Mouse (Mus musculus): Measurements from ENCODE around the gene Tram1l1.
"Not testable (repeated sequence)": the region's sequence is repeated elsewhere in the genome, so short reads cannot be mapped to it uniquely, and the experiment has no call there.

The Tram1l1 gene

DNA sequence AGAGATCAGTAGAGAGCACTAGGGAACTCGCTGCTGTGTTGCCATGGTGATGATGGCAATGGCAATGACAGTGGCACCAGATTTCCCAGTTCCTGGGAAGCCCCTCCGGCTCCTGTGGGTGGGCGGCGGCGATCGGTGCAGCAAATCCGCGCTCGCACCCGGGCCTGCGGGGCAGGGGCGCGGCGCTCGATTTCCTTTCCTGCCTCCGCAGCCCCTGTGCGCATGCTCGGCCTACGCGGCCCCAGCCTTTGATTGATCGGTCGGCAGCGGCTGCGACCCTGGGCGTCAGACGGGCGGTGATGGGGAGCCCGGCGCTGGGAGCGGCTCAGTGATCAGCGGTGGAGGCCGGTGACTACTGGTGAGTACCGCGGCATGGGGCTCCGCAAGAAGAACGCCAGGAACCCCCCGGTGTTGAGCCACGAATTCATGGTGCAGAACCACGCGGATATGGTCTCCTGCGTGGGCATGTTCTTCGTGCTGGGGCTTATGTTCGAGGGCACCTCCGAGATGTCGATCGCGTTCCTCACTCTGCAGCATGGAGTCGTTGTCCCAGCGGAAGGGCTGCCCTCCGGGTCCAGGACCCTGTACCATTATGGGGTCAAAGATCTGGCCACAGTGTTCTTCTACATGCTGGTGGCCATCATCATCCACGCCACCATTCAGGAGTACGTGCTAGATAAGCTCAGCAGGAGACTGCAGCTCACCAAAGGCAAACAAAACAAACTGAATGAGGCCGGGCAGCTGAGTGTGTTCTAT is at the start of gene Tram1l1:
TSS of gene Tram1l1 (plus strand) at position 35 of the 756 bp plus-strand sequence.
- no peak for DNase-seq

DNA sequence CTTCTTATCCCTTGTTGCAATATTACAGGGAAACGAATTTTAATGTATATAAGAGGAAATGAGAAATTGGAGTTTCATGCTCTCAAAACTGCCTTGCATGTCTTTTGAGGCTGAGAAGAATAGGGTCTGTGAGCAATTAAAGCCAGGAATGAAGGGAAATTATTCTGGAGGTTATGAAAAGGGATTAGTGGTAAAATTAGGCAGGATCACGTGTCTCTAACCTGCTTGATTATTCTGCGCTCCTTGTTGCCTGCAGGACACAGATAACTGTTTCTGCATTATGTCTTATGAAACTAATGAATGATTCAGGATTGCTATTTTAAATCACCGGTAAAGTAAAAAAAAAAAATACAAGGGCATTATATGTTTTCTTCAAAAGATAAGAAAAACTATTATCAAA is 49.4 kb upstream of the Tram1l1 start:
- DNase-seq, result no peak

DNA sequence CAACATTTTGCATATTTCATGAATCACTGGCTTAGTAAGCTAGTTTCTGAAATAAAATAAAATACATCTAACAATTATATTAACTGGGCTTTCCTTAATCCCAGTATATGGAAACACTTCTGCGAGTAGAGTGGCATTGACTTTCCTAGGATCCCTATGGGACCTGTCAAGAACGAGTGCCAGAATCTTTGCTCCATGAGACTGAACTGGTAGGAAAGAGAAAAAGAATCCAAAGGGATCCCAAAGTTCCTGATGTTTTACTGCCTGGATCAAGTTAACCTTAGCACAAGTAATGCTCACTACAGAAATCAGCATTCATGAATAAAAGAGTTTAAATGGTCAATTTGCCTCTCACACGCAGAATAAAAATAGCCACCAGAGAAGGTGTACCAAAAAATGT is 49.0 kb upstream of the Tram1l1 start:
- DNase-seq, result no peak

DNA sequence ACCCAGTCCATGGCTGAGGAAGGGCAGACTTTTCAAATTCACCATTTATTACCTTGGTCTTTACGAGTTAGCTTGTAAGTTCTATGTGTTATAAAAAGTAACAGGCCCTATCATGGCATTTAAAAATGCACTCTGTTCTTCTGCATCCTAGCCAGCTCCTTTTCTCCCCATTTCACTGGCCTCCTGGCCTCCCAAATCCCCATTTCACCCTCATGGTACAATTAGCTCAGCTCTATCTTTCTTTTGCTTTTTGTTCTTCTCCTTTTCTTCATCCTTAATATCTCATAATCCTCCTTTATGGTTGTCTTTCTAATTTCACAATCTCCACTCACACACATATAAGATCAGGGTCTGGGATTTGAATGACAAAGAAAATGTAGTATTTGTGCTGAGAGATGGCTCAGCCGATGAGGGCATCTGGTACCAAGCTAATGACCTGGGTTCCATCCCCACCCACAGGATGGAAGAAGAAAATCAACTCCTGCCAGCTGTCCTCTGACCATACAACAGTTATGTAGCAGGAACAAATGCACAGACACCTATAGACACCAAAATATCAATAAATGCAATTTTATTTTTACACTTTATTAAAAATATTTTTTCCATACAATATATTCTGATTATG is 48.1 kb upstream of the Tram1l1 start:
- no peak for DNase-seq

DNA sequence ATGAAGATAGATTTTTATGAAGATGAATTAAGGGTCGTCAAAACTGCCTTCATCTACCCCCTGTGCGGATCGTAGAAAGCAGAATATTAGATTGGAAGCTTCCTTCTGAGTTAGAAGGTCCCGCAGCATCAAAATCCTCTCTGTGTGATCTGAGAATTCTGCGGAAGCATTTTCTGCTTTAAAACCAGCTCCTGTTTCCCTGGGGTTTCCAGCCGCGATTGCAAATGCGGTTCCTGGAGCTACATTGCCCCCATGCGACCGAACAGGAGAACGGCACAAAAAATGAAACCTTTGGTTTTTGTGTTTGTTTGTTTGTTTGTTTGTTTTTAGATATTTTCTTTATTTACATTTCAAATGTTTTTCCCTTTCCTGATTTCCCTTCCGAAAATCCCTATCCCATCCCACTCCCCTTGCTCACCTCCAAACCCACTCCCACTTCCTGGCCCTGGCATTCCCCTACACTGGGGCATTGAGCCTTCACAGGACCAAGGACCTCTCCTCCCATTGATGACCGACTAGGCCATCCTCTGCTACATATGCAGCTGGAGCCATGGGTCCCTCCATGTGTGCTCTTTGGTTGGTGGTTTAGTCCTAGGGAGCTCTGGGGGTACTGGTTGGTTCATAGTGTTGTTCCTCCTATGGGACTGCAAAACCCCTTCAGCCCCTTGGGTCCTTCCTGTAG is 45.6 kb upstream of the Tram1l1 start:
- DNase-seq, result not testable (repeated sequence)

DNA sequence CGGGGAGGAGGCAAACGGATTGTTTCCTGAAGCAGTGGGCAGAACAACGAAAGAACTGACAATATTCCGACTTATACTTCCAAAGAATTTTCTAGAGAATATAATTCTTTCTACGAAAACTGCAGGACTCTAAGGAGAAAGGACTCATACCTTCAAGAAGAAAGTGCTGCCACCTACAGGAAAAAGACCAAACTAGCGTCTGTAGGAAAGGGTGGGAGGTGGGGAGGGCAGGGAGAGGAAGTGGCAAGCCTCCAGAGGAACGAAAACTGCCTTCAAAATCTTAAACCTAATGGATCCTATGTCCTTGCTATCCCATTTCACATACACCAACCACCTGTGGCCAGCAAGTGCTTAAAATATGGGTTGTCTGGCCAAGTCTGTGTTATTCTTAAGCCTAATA is 31.7 kb upstream of the Tram1l1 start:
- DNase-seq, result not testable (repeated sequence)

DNA sequence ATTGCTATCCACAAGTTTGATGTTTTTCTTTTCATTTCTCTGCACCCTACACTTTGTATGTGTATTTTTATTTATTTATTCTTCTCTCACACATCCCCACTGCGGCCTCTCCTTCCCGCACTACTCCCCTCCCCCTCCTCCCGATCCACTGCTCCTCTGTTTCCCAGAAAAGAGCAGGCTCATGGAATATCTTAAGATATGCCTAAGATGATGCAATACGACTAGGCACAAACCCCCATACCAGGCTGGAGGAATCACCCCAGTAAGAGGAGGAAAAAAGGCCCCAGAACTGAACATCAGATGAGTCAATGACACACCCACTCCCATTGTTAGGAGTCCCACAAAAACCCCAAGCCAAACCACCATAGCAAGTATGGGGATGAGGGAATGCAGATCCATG is 1.4 kb upstream of the Tram1l1 start:
- DNase-seq, result no peak

DNA sequence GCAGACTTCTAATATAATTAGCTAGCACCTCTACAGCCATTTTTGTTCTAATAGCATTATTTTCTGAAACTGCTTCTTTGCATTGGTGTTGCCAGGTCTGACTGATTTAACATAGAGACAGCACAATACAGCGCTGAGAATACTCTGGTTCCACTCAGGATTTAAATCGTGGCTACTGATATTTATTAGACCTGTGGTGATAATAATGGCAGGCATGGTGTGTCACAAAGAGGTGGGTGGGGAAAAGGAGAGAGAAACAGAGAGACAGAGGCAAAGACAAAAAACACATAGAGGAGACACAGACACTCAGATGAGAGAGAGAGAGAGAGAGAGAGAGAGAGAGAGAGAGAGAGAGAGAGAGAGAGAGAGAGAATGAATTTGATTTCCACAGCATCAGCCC is 257 bp upstream of the Tram1l1 start:
- DNase-seq, result no peak

DNA sequence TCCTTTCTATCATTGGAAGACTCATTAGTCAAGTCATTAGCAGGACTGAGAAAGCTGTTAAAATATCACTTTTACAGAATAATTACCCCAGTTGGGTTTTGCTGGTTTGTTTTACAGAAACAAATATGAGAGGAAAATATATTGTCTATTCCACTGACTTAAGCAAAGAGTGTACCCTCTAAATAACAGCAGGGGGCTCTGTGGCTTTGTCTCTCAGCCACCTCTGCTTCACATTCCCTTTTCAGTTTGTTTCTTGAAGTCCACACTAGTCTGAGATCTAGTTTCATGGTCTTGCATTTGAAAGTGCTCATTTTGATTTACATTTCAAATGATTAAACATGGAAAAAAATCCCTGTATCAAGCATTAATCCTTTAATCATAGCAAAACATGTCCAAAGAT is 25.8 kb downstream of the Tram1l1 start:
- DNase-seq, result no peak

DNA sequence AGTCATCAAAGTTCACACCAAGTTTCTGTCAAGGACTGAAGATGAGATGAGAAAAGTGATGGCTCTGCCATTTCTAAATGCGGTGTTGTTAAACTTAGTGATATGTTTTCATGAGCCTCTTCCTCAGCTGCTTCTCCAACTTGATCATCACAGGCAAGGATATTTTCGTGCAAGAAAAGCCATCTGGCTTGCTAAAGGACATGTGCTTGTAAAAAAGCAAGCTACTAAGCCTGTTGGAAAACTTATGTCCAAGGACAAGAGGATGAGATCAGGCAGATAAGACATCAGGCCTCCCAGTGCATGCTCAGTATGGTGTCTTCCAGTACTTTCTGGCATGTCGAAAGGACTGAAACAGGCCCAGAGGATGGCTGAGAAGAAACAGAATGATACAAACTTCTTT is 36.9 kb downstream of the Tram1l1 start:
- DNase-seq, result no peak

DNA sequence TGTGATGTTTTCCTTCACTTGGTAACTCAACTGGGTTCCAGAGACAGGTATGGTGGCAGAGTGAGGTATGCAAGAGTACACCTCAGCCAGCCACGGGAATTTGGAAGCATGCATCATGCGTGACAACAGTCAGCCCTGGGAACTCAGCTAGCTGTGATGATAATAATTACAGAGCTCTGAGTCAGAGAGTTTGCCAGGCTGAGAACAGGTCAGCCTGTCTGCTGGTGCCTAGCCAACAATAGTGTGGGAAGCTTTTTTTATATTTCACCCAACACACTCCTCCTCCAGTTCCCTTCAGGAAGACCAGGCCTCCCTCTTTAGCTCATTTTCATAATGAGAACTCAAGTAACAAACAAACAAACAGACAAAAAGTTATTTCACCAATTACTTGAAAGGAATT is 51.4 kb downstream of the Tram1l1 start:
- DNase-seq, result no peak

Measured in lung, adult 18-20 months (tissue).